Mouse (Mus musculus) intestine, embryonic 16.5 days (tissue): ENCODE data around the gene Gm49405. TPM values are rescaled to one million over a fixed set of nuclear protein-coding genes. Genes with fewer than 3 reads are reported as not detected.

ENCODE experiments used
- ATAC-seq: fragments of 200-750 bp; cut with Nextera tagmentation; 2 replicates; pipeline ENCODE4 v1.8.0; 2017; ENCODE audit warnings: moderate TSS enrichment, moderate library complexity
- H3K27ac ChIP-seq: fragments of 300-500 bp; sonication (generic); 2 replicates; pipeline ENCODE4 v1.5.1; 2014; ENCODE audit warnings: mild to moderate bottlenecking, low read length
- H3K27me3 ChIP-seq: fragments of 300-500 bp; sonication (generic); replicated peaks from 2 replicates; pipeline ENCODE4 v1.6.1; 2014; ENCODE audit warnings: low read length, control low read depth, mixed read lengths; ENCODE audit not compliant: control insufficient read depth, insufficient read depth
- H3K36me3 ChIP-seq: fragments of 300-500 bp; sonication (generic); 2 replicates; pipeline ENCODE4 v1.6.1; 2014; ENCODE audit warnings: low read length, control low read depth; ENCODE audit not compliant: control insufficient read depth, insufficient read depth
- H3K4me1 ChIP-seq: fragments of 300-500 bp; sonication (generic); 2 replicates; pipeline ENCODE4 v1.6.1; 2014; ENCODE audit warnings: low read length, control low read depth, mixed read lengths; ENCODE audit not compliant: control insufficient read depth, insufficient read depth
- H3K4me2 ChIP-seq: fragments of 300-500 bp; sonication (generic); 2 replicates; pipeline ENCODE4 v1.6.1; 2014; ENCODE audit warnings: low read depth, low read length, control low read depth
- H3K4me3 ChIP-seq: fragments of 300-500 bp; sonication (generic); 2 replicates; pipeline ENCODE4 v1.5.1; 2014; ENCODE audit warnings: mild to moderate bottlenecking, low read length
- H3K9ac ChIP-seq: fragments of 300-500 bp; sonication (generic); 2 replicates; pipeline ENCODE4 v1.6.1; 2014; ENCODE audit warnings: low read depth, low read length
- H3K9me3 ChIP-seq: fragments of 300-500 bp; sonication (generic); 2 replicates; pipeline ENCODE4 v1.6.1; 2016; ENCODE audit warnings: low read length, control low read depth; ENCODE audit not compliant: control insufficient read depth
- WGBS: fragments of 180-500 bp; shearing (Covaris S2); extraction: QIAGEN DNeasy Blood & Tissue Kit; methylation state at CpG from one replicate; pipeline ENCODE4 v1.1.7; 2014; 5-methylcytosine and 5-hydroxymethylcytosine counted together
- polyA plus RNA-seq: library from polyadenylated mRNA; unstranded; fragments of >200 nt; fragmentation: Nextera tagmentation; extraction: Ambion mirVana; gene quantifications from 2 replicates; pipeline ENCODE4 v1.2.1, GENCODE M21; 2015

Gm49405 gene
- polyA plus RNA-seq, 1 experiment from 2014 or later, result 2.4 TPM

DNA sequence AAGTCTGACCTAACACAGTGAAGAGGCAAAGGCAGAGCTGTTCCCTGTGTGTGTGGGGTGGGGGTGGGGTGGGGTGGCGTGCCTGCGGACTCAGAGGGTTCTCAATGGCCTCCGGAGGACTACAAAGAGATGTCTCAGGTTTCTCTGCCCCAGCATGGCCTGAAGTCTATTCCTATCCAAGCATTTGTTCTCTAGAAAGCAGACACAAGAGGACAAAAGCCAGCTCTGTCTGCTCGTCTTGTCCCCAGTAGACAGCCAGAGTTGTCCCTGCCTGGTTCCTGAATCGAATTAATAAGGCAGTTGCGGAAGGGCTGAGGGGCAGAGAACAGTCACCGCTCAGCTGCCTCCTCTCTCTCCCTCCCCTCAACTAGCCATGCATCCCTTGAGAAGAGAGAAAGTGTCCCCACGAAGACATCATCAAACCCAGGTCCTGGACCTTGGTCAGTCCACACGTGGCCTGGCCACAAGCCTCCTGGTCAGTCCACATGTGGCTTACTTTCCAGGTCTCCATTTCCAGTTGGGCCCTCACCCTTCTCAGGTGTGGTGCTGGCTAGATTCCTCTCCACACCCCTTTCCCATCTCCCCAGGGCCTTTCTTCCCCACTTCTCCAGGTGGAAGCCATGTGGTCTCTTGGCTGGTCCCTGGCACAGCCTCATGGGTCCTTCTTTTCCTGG is 16.8 kb upstream of the Gm49405 start:
- Histone ChIP-seq H3K9ac (no peak overlapping the region; the same call in 1 of the 2 replicates), H3K4me3 (no peak overlapping the region), H3K36me3 (no peaks in the 10 kb centered on the region; the same call in 1 of the 2 replicates), H3K27me3 (no peaks in the 10 kb centered on the region), H3K4me2 (no peak overlapping the region), H3K4me1 (peaks cover 19% of the 10 kb centered on the region), H3K9me3 (no peaks in the 10 kb centered on the region), H3K27ac (no peak overlapping the region)
- WGBS, result 56% methylated on average over 9 of the region's 9 CpGs
- ATAC-seq, result no peak

DNA sequence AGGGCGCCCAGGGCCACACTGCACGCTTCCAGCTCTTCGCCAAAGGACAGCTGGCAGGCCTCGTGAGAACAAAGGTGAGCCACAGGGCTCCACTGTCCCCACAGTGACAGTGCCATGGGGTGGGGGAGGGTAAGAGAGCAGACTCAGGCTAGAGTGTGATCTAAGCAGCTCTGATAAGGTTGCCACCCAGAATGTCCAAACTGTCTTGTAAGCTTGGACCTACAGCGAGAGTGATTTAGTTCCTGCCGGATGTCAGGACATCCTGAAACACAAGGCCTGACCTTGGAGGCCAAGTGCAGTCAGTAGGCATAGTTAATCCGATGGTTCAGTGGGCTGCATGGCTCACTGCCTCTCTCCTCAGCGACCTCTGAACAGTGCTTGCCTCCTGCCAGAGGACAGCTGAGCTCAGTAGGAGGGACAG is 15.2 kb upstream of the Gm49405 start:
- Histone ChIP-seq H3K36me3 (no peaks in the 10 kb centered on the region; the same call in 1 of the 2 replicates), H3K4me1 (peaks cover 19% of the 10 kb centered on the region), H3K4me3 (no peak overlapping the region), H3K27me3 (no peaks in the 10 kb centered on the region), H3K9me3 (no peaks in the 10 kb centered on the region), H3K9ac (0 out of 2 replicates have a peak overlapping the region, but pooled peaks have one; percentile 23), H3K4me2 (no peak overlapping the region), H3K27ac (peak overlapping the region; percentile 58)
- ATAC-seq, result 0 out of 2 replicates have a peak, but pooled peaks have one; percentile 17
- 37% methylated on average over 8 of the region's 8 CpGs for WGBS

- Histone ChIP-seq H3K4me1 (peaks cover 19% of the 10 kb centered on the region), H3K36me3 (no peaks in the 10 kb centered on the region; the same call in 1 of the 2 replicates), H3K9ac (peak within 1 kb of the TSS; percentile 63), H3K4me2 (peak within 1 kb of the TSS; percentile 30), H3K27ac (peak within 1 kb of the TSS; percentile 58), H3K9me3 (no peaks in the 10 kb centered on the region), H3K27me3 (no peaks in the 10 kb centered on the region), H3K4me3 (peak within 1 kb of the TSS; percentile 32)
- WGBS, result 8% methylated on average over 8 of the region's 8 CpGs
- peak; percentile 90 for ATAC-seq
Observed at GRCm38 (mm10) chr19:3986334-3986733, 14.1 kb upstream of the Gm49405 start, which contains the start of gene Acy3. Gene Acy3 (plus strand): TSS chr19:3986570.

DNA sequence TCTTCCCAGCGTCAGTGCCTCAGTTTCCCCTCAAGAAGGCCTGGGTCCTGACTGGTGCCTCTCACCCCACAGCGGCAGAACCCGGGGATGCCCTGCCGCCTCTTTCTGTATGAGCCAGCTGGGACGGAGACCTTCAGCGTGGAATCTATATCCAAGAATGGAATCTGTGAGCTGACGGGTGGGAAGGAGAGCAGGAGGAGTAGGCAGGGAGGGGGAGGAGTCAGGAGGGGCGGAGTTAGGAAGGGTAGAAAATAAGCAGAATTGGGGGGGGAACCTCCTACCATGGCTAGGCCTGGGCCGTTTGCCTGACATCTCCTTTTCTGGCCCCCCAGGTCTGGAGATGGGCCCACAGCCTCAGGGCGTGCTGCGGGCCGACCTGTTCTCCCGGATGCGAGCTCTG is 12.4 kb upstream of the Gm49405 start:
- H3K9me3 ChIP-seq, result no peaks in the 10 kb centered on the region
- H3K4me1 ChIP-seq, result peaks cover 24% of the 10 kb centered on the region
- no peak overlapping the region for H3K4me2 ChIP-seq
- H3K9ac ChIP-seq, result no peak overlapping the region
- H3K27ac ChIP-seq, result no peak overlapping the region
- 87% methylated on average over 14 of the region's 14 CpGs for WGBS
- H3K27me3 ChIP-seq, result no peaks in the 10 kb centered on the region
- H3K36me3 ChIP-seq, result no peaks in the 10 kb centered on the region; the same call in 1 of the 2 replicates
- H3K4me3 ChIP-seq, result no peak overlapping the region
- ATAC-seq, result no peak

DNA sequence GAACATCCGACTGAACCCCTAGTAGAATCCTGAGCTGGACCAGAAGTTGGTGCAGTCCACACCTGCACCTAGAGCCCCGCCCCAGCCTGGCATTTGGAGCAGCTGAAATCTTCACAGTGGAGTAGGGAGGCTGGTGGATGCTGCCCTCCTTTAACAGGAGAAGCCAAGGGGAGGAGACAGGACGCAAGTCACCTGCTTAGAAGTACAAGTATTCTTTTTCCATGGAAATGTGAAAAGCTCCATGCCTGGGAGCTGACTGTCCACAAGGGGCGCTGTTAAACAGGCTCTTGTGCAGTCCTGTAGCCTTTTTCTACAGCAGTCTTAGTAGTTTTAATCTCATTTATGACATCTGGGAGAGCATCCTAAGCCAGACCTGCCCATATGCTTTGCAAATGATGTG is 11.7 kb upstream of the Gm49405 start:
- WGBS, result 91% methylated on average over 4 of the region's 4 CpGs
- Histone ChIP-seq H3K36me3 (no peaks in the 10 kb centered on the region; the same call in 1 of the 2 replicates), H3K4me3 (no peak overlapping the region), H3K9me3 (no peaks in the 10 kb centered on the region), H3K4me1 (peaks cover 24% of the 10 kb centered on the region), H3K27ac (no peak overlapping the region), H3K27me3 (no peaks in the 10 kb centered on the region), H3K9ac (no peak overlapping the region), H3K4me2 (no peak overlapping the region)
- ATAC-seq, result no peak

DNA sequence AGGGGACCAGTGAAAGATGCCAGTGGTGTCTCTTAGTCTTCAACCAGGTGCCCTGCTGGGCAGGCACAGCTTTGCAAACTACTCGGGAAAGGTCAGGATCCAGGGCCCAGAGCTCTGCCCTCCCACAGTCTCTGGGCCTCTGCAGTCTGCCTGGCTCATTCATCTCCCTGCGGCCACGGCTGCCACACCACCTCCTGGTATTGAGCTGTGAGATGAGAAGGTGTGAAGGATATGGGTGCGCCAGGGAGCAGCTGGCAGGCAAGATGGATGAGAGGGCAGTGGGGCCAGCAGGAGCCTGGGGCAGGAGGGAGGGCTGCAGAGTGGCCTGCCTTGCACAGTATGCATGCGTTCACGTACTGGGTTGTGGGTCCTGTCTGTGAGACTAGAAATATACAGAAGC is 9.6 kb upstream of the Gm49405 start:
- no peak overlapping the region for H3K9ac ChIP-seq
- ATAC-seq, result no peak
- H3K4me2 ChIP-seq, result no peak overlapping the region
- peaks cover 22% of the 10 kb centered on the region for H3K4me1 ChIP-seq
- 42% methylated on average over 6 of the region's 6 CpGs for WGBS
- H3K9me3 ChIP-seq, result no peaks in the 10 kb centered on the region
- H3K36me3 ChIP-seq, result no peaks in the 10 kb centered on the region; the same call in 1 of the 2 replicates
- no peak overlapping the region for H3K4me3 ChIP-seq
- H3K27me3 ChIP-seq, result no peaks in the 10 kb centered on the region
- H3K27ac ChIP-seq, result no peak overlapping the region

GRCm38 (mm10) chr19:3991562-3991961 is 8.9 kb upstream of the Gm49405 start:
- Histone ChIP-seq H3K27ac (no peak overlapping the region), H3K4me1 (peaks cover 14% of the 10 kb centered on the region), H3K9ac (no peak overlapping the region), H3K4me3 (no peak overlapping the region), H3K9me3 (no peaks in the 10 kb centered on the region), H3K27me3 (no peaks in the 10 kb centered on the region), H3K36me3 (no peaks in the 10 kb centered on the region; the same call in 1 of the 2 replicates), H3K4me2 (no peak overlapping the region)
- 94% methylated on average over 3 of the region's 3 CpGs for WGBS
- ATAC-seq, result no peak

GRCm38 (mm10) chr19:3991966-3992365 is 8.5 kb upstream of the Gm49405 start:
- no peak overlapping the region for H3K9ac ChIP-seq
- WGBS, result 84% methylated on average over 3 of the region's 3 CpGs
- no peak overlapping the region for H3K4me2 ChIP-seq
- no peaks in the 10 kb centered on the region for H3K27me3 ChIP-seq
- no peaks in the 10 kb centered on the region; the same call in 1 of the 2 replicates for H3K36me3 ChIP-seq
- peaks cover 10% of the 10 kb centered on the region for H3K4me1 ChIP-seq
- no peak overlapping the region for H3K4me3 ChIP-seq
- ATAC-seq, result no peak
- no peak overlapping the region for H3K27ac ChIP-seq
- H3K9me3 ChIP-seq, result no peaks in the 10 kb centered on the region

GRCm38 (mm10) chr19:3992416-3992815 is 8.0 kb upstream of the Gm49405 start, which contains the start of gene Tbx10:
Gene Tbx10 (plus strand): TSS chr19:3992752.
- Histone ChIP-seq H3K4me3 (no peak within 1 kb of the TSS), H3K9ac (peak within 1 kb of the TSS; percentile 38; the same call in 1 of the 2 replicates), H3K4me2 (no peak within 1 kb of the TSS), H3K27ac (no peak within 1 kb of the TSS), H3K4me1 (peaks cover 6% of the 10 kb centered on the region), H3K9me3 (no peaks in the 10 kb centered on the region), H3K36me3 (no peaks in the 10 kb centered on the region; the same call in 1 of the 2 replicates), H3K27me3 (no peaks in the 10 kb centered on the region)
- WGBS, result 64% methylated on average over 5 of the region's 5 CpGs
- ATAC-seq, result no peak
